17 mouse cellular contexts compared by ENCODE assay signal in the genomic region with DNA sequence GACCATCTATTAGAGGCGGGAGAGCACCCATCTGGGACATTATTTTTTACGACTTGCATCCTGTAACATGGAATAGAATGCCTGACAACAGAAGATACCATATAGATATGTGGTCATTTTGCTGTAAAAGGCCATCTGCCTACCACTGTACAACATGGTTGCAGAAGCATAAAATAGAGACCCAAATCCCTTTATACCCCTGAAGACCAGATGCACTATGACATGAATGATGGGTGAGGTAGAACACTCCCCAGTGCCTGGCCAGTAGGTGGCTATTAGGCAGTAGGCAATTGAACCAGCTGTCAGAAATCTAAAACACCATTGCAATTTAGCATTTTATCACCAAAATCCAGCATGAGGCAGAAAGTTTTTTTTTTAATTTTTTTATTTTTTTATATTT.
DNase-seq lines count a peak whose midpoint lies in the region; ATAC-seq and TF ChIP-seq lines count a peak whose summit lies in the region.
"Had no signal": no experiment of that assay in that cellular context is flagged by ENCODE, and none has a peak within 500 bp of the region (broad histone marks: within the 10 kb centered on the region; RNA-seq: fewer than 3 reads in every experiment).

No protein-coding gene starts in this region.

- TF ChIP-seq POLR2A in kidney, adult 2 months (IDR thresholded peaks at IDR 0.05; ENCODE audit: low read depth, low read length) = no peak

- H3K27ac ChIP-seq in layer of hippocampus, adult 2 months = peak overlapping the region; percentile 1; the same call in 1 of the 2 replicates
- H3K27ac ChIP-seq in neural tube, embryonic 12.5 days = no peak overlapping the region
- H3K27ac ChIP-seq in neural tube, embryonic 14.5 days (ENCODE audit: low read depth, low read length) = no peak overlapping the region
- no peak overlapping the region for H3K27ac ChIP-seq in kidney, adult 2 months (ENCODE audit: insufficient read depth, low read depth, low read length)
- H3K27ac ChIP-seq: embryonic facial prominence, embryonic 10.5 days; forebrain, embryonic 13.5 days; heart, embryonic 13.5 days had no signal

- H3K9ac ChIP-seq in neural tube, embryonic 12.5 days = no peak overlapping the region
- H3K9ac ChIP-seq in neural tube, embryonic 14.5 days (replicated peaks; ENCODE audit: low read depth, low read length) = no peak overlapping the region
- H3K9ac ChIP-seq: forebrain, embryonic 13.5 days; forebrain, postnatal 0 days; heart, embryonic 13.5 days; hindbrain, embryonic 15.5 days had no signal

- H3K4me1 ChIP-seq in neural tube, embryonic 12.5 days = no peaks in the 10 kb centered on the region
- no peaks in the 10 kb centered on the region for H3K4me1 ChIP-seq in neural tube, embryonic 14.5 days (ENCODE audit: control insufficient read depth, insufficient read depth, low read length)
- H3K4me1 ChIP-seq in kidney, adult 2 months (ENCODE audit: control insufficient read depth, insufficient read depth, low read length) = peaks cover 3% of the 10 kb centered on the region
- H3K4me1 ChIP-seq: embryonic facial prominence, embryonic 10.5 days; forebrain, embryonic 13.5 days; heart, embryonic 13.5 days; hindbrain, embryonic 15.5 days had no signal

- no peaks in the 10 kb centered on the region for H3K27me3 ChIP-seq in neural tube, embryonic 12.5 days (replicated peaks)
- H3K27me3 ChIP-seq in neural tube, embryonic 14.5 days (ENCODE audit: control insufficient read depth, insufficient read depth, low read length) = no peaks in the 10 kb centered on the region
- H3K27me3 ChIP-seq in kidney, adult 2 months (replicated peaks; ENCODE audit: control insufficient read depth, insufficient read depth, low read length) = no peaks in the 10 kb centered on the region
- H3K27me3 ChIP-seq: CH12.LX; forebrain, embryonic 13.5 days; heart, embryonic 13.5 days; hindbrain, embryonic 15.5 days had no signal

- H3K36me3 ChIP-seq in neural tube, embryonic 12.5 days = no peaks in the 10 kb centered on the region
- no peaks in the 10 kb centered on the region for H3K36me3 ChIP-seq in neural tube, embryonic 14.5 days (ENCODE audit: control insufficient read depth, insufficient read depth, low read length)
- H3K36me3 ChIP-seq in kidney, adult 2 months (ENCODE audit: control insufficient read depth, insufficient read depth, low read length) = no peaks in the 10 kb centered on the region
- H3K36me3 ChIP-seq: embryonic facial prominence, embryonic 10.5 days; heart, embryonic 13.5 days; hindbrain, embryonic 15.5 days had no signal

- H3K4me2 ChIP-seq in neural tube, embryonic 12.5 days (replicated peaks) = no peak overlapping the region
- no peak overlapping the region for H3K4me2 ChIP-seq in neural tube, embryonic 14.5 days (ENCODE audit: low read depth, low read length)
- H3K4me2 ChIP-seq: forebrain, embryonic 13.5 days; heart, embryonic 13.5 days; hindbrain, embryonic 15.5 days had no signal

- DNase-seq in cerebellum, postnatal 14 days = peak; percentile 13 to 45
- no peak for DNase-seq in cerebellum, adult 11-12 months
- DNase-seq in layer of hippocampus, adult 2 months (ENCODE audit: low spot score in 2 of 2) = no peak
- DNase-seq in layer of hippocampus, postnatal 10 days (ENCODE audit: low spot score in 2 of 2) = no peak
- no peak for DNase-seq in kidney, adult 2 months
- DNase-seq: adrenal gland, postnatal 14 days; gastrocnemius, postnatal 25 days had no signal

- TF ChIP-seq CTCF in layer of hippocampus, adult 2 months (conservative IDR thresholded peaks at IDR 0.05) = peak; percentile 20; the same call in 1 of the 2 replicates
- no peak for TF ChIP-seq CTCF in kidney, adult 2 months (conservative IDR thresholded peaks at IDR 0.05; ENCODE audit: insufficient read depth, insufficient read length, low read depth, low read length)

- 53% methylated on average over 2 of the region's 2 CpGs for WGBS in neural tube, embryonic 12.5 days
- WGBS in neural tube, embryonic 14.5 days = 37% methylated on average over 2 of the region's 2 CpGs
- 76% methylated on average over 2 of the region's 2 CpGs for WGBS in kidney, adult 2 months

- H3K9me3 ChIP-seq in neural tube, embryonic 12.5 days = no peaks in the 10 kb centered on the region
- H3K9me3 ChIP-seq in neural tube, embryonic 14.5 days (ENCODE audit: control insufficient read depth, low read length) = no peaks in the 10 kb centered on the region
- H3K9me3 ChIP-seq: embryonic facial prominence, embryonic 10.5 days; forebrain, embryonic 13.5 days; heart, embryonic 13.5 days; hindbrain, embryonic 15.5 days had no signal

- H3K4me3 ChIP-seq in layer of hippocampus, adult 2 months = no peak overlapping the region
- H3K4me3 ChIP-seq in neural tube, embryonic 12.5 days = no peak overlapping the region
- no peak overlapping the region for H3K4me3 ChIP-seq in neural tube, embryonic 14.5 days (ENCODE audit: low read depth, low read length)
- no peak overlapping the region for H3K4me3 ChIP-seq in kidney, adult 2 months (ENCODE audit: insufficient read depth, low read depth, low read length)
- H3K4me3 ChIP-seq: embryonic facial prominence, embryonic 10.5 days; forebrain, embryonic 13.5 days; heart, embryonic 13.5 days; hindbrain, embryonic 15.5 days had no signal

- ATAC-seq in neural tube, embryonic 12.5 days (ENCODE audit: low FRiP score, low read depth) = peak; percentile 82
- ATAC-seq in neural tube, embryonic 14.5 days (ENCODE audit: low read depth) = peak; percentile 82
- ATAC-seq: activated CD4-positive, CD25-positive, alpha-beta regulatory T cell, adult 4 months; Patski had no signal

Comparison
In these comparisons a context has a peak if more than half of its experiments do, and no peak if none do; other contexts are left out.
1. DNase-seq: peak in cerebellum, postnatal 14 days (2 of 2); none in cerebellum, adult 11-12 months (single experiment), layer of hippocampus, adult 2 months (0 of 2), layer of hippocampus, postnatal 10 days (0 of 2) and kidney, adult 2 months (single experiment).